Mouse (Mus musculus) ES-Bruce4 (cell line): Measurements from ENCODE around the gene Ugt1a6a.
"Not testable (repeated sequence)": the region's sequence is repeated elsewhere in the genome, so short reads cannot be mapped to it uniquely, and the experiment has no call there.

Source experiments
- CTCF ChIP-seq: IDR thresholded peaks from one replicate; pipeline ENCODE4 v1.8.1; 2011; ENCODE audit warnings: low read depth, low read length
- EP300 ChIP-seq: IDR thresholded peaks from 2 replicates; pipeline ENCODE4 v1.6.1; 2011; ENCODE audit warnings: low read depth, low read length; ENCODE audit not compliant: insufficient read depth
- POLR2A ChIP-seq: IDR thresholded peaks from one replicate; pipeline ENCODE4 v1.8.1; 2011; ENCODE audit warnings: low read length; ENCODE audit not compliant: insufficient read depth

GRCm38 (mm10) chr1:88130223-88130622, 4.4 kb upstream of the Ugt1a6a start:
- not testable (repeated sequence) for TF ChIP-seq EP300, CTCF, POLR2A
